Mouse (Mus musculus): ENCODE measurements around the gene 4930558C23Rik. TPM values are rescaled to one million over a fixed set of nuclear protein-coding genes. Genes with fewer than 3 reads are reported as not detected.

4930558C23Rik gene
- polyA plus RNA-seq, 1 experiment from 2014 or later = not detected

Other genes starting within 250 kb of the 4930558C23Rik start
- 2.2 and 2.8 TPM in 2 replicates for gene Sema6c, start 242.4 kb downstream of the 4930558C23Rik start, polyA plus RNA-seq (2014; fragmentation: Nextera tagmentation; extraction: Ambion mirVana)
- gene Gabpb2, start 184.9 kb downstream of the 4930558C23Rik start, polyA plus RNA-seq (2014; fragmentation: Nextera tagmentation; extraction: Ambion mirVana) = 5.4 and 7.2 TPM in 2 replicates
- 62.3 and 68.9 TPM in 2 replicates for gene Cdc42se1, start 174.1 kb downstream of the 4930558C23Rik start, polyA plus RNA-seq (2014; fragmentation: Nextera tagmentation; extraction: Ambion mirVana)
- 16.4 and 21.0 TPM in 2 replicates for gene Mllt11, start 170.7 kb downstream of the 4930558C23Rik start, polyA plus RNA-seq (2014; fragmentation: Nextera tagmentation; extraction: Ambion mirVana)
- 0.30 and 0.62 TPM in 2 replicates for gene Gm128, start 161.2 kb downstream of the 4930558C23Rik start, polyA plus RNA-seq (2014; fragmentation: Nextera tagmentation; extraction: Ambion mirVana)
- gene Bnipl, start 151.6 kb downstream of the 4930558C23Rik start, polyA plus RNA-seq (2014; fragmentation: Nextera tagmentation; extraction: Ambion mirVana) = not detected in 2 replicates
- gene Mindy1, start 121.5 kb downstream of the 4930558C23Rik start, polyA plus RNA-seq (2014; fragmentation: Nextera tagmentation; extraction: Ambion mirVana) = 24.3 and 25.1 TPM in 2 replicates
- 24.7 and 32.2 TPM in 2 replicates for gene Prune1, start 120.8 kb downstream of the 4930558C23Rik start, polyA plus RNA-seq (2014; fragmentation: Nextera tagmentation; extraction: Ambion mirVana)
- 0.84 and 1.5 TPM in 2 replicates for gene Anxa9, start 95.7 kb downstream of the 4930558C23Rik start, polyA plus RNA-seq (2014; fragmentation: Nextera tagmentation; extraction: Ambion mirVana)
- gene Cers2, start 88.0 kb downstream of the 4930558C23Rik start, polyA plus RNA-seq (2014; fragmentation: Nextera tagmentation; extraction: Ambion mirVana) = 117 and 125 TPM in 2 replicates
- gene Setdb1, start 45.6 kb downstream of the 4930558C23Rik start, polyA plus RNA-seq (2014; fragmentation: Nextera tagmentation; extraction: Ambion mirVana) = 31.6 and 37.6 TPM in 2 replicates
- 20.6 and 28.5 TPM in 2 replicates for gene Arnt, start 31.5 kb upstream of the 4930558C23Rik start, polyA plus RNA-seq (2014; fragmentation: Nextera tagmentation; extraction: Ambion mirVana)
- gene Ctsk, start 96.4 kb upstream of the 4930558C23Rik start, polyA plus RNA-seq (2014; fragmentation: Nextera tagmentation; extraction: Ambion mirVana) = 9.9 and 14.0 TPM in 2 replicates
- gene Ctss, start 123.9 kb upstream of the 4930558C23Rik start, polyA plus RNA-seq (2014; fragmentation: Nextera tagmentation; extraction: Ambion mirVana) = 5.4 and 6.2 TPM in 2 replicates
- gene Hormad1, start 156.8 kb upstream of the 4930558C23Rik start, polyA plus RNA-seq (2014; fragmentation: Nextera tagmentation; extraction: Ambion mirVana) = 0.65 TPM in 1 of 2 replicates, not detected in the other
- 27.8 and 32.0 TPM in 2 replicates for gene Golph3l, start 186.1 kb upstream of the 4930558C23Rik start, polyA plus RNA-seq (2014; fragmentation: Nextera tagmentation; extraction: Ambion mirVana)
- 52.7 and 55.4 TPM in 2 replicates for gene Ensa, start 222.2 kb upstream of the 4930558C23Rik start, polyA plus RNA-seq (2014; fragmentation: Nextera tagmentation; extraction: Ambion mirVana)